Mouse (Mus musculus) limb, embryonic 12.5 days (tissue): Measurements from ENCODE around the gene Dis3. TPM values are rescaled to one million over a fixed set of nuclear protein-coding genes. Genes with fewer than 3 reads are reported as not detected.

Experiments used
- ATAC-seq: fragments of 200-750 bp; cut with Nextera tagmentation; 2 replicates; pipeline ENCODE4 v1.8.0; 2017; ENCODE audit warnings: low read depth, moderate TSS enrichment; ENCODE audit not compliant: insufficient number of reproducible peaks, insufficient read depth, low FRiP score, low TSS enrichment
- H3K27ac ChIP-seq: fragments of 300-500 bp; sonication (generic); 2 replicates; pipeline ENCODE4 v1.5.1; 2016; ENCODE audit warnings: mild to moderate bottlenecking, moderate library complexity
- H3K27me3 ChIP-seq: fragments of 300-500 bp; sonication (generic); 2 replicates; pipeline ENCODE4 v1.6.1; 2016; ENCODE audit warnings: mild to moderate bottlenecking, moderate library complexity
- H3K36me3 ChIP-seq: fragments of 300-500 bp; sonication (generic); 2 replicates; pipeline ENCODE4 v1.6.1; 2016; ENCODE audit warnings: mild to moderate bottlenecking, moderate library complexity
- H3K4me1 ChIP-seq: fragments of 300-500 bp; sonication (generic); replicated peaks from 2 replicates; pipeline ENCODE4 v1.6.1; 2016
- H3K4me2 ChIP-seq: fragments of 300-500 bp; sonication (generic); 2 replicates; pipeline ENCODE4 v1.6.1; 2016; ENCODE audit warnings: mild to moderate bottlenecking, moderate library complexity
- H3K4me3 ChIP-seq: fragments of 300-500 bp; sonication (generic); replicated peaks from 2 replicates; pipeline ENCODE4 v1.5.1; 2016; ENCODE audit warnings: mild to moderate bottlenecking
- H3K9ac ChIP-seq: fragments of 300-500 bp; sonication (generic); replicated peaks from 2 replicates; pipeline ENCODE4 v1.6.1; 2016; ENCODE audit warnings: mild to moderate bottlenecking, moderate library complexity
- H3K9me3 ChIP-seq: fragments of 300-500 bp; sonication (generic); 2 replicates; pipeline ENCODE4 v1.6.1; 2016; ENCODE audit warnings: mild to moderate bottlenecking, moderate library complexity
- WGBS: fragments of 180-500 bp; shearing (Covaris S2); methylation state at CpG from one replicate; pipeline ENCODE4 v1.1.7; 2016; 5-methylcytosine and 5-hydroxymethylcytosine counted together
- polyA plus RNA-seq: library from polyadenylated mRNA; unstranded; fragments of >200 nt; fragmentation: Nextera tagmentation; extraction: Ambion mirVana; gene quantifications from 2 replicates; pipeline ENCODE4 v1.2.1, GENCODE M21; 2016

The Dis3 gene
- polyA plus RNA-seq: 45.9 and 51.5 TPM in 2 replicates

DNA sequence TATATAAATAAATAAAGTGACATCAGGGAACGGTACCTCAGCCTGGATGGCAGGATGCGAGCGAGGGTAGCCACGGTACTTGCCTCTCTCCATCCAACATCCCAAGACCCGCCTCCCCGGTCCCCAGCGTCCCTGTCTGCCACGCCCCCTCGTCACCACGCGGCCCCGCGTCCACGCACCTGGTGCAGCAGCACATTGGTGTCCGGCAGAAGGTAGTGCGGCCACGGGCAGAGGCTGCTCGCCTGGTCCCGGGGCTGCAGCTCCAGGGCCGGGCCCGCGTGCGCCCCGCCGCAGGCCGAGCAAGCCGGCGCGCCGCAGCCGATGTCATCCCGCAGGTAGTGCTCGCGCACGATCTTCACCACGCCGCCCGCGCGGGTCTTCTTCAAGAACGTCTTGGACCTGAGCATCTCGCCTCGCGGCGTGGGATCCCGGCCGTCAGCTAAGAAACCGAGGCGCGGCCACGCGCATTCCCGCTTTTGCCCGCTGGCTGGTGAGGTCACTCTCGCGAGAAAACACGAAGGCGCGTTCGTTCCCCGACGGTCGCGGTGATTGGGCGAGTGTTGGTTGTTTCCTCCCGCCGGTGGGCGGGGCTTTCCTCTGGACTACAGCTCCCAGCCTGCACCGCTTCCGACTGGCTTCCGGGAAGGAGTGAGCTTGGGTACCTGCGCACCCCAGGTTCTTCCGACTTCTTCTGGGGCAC is at the start of gene Dis3, which contains the start of gene Pibf1:
Gene Dis3, minus strand, starts transcription at position 504 of the 700 bp plus-strand sequence.
Gene Pibf1, plus strand, starts transcription at position 158 of the 700 bp plus-strand sequence.
- Histone ChIP-seq H3K4me3 (peak within 1 kb of the TSS; percentile 92), H3K27me3 (no peaks in the 10 kb centered on the region), H3K9ac (peak within 1 kb of the TSS; percentile 86), H3K4me2 (peak within 1 kb of the TSS; percentile 79), H3K36me3 (peaks cover 60% of the 10 kb centered on the region), H3K27ac (peak within 1 kb of the TSS; percentile 85), H3K4me1 (peaks cover 8% of the 10 kb centered on the region), H3K9me3 (no peaks in the 10 kb centered on the region)
- ATAC-seq: peak; percentile 99
- under 1% methylated on average over 73 of the region's 73 CpGs for WGBS

DNA sequence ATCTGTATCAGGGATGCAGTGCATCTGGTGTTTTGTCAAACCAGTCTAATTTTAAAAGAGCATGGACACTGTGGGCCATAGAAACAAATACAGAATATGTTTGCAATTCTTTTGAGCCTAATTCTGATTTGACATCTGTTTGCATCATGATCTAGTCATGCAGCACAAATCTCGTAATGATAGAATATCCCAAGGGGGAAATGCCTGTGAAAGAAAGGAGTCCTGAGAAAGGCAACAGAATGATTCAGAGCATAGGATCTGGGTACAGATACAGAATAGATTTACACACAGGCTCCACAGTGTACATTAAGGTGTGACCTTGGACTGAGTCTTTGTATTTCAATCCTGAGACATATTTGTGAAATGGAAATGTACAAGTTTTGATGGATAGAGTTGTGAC is 47.3 kb upstream of the Dis3 start:
- H3K36me3 ChIP-seq: peaks cover 18% of the 10 kb centered on the region; the same call in 1 of the 2 replicates
- no peak for ATAC-seq
- no peak overlapping the region for H3K27ac ChIP-seq
- WGBS: 88% methylated on average over 1 of the region's 1 CpGs
- H3K9me3 ChIP-seq: no peaks in the 10 kb centered on the region
- no peak overlapping the region for H3K4me3 ChIP-seq
- no peak overlapping the region for H3K9ac ChIP-seq
- H3K4me1 ChIP-seq: no peaks in the 10 kb centered on the region
- no peaks in the 10 kb centered on the region for H3K27me3 ChIP-seq
- H3K4me2 ChIP-seq: no peak overlapping the region

DNA sequence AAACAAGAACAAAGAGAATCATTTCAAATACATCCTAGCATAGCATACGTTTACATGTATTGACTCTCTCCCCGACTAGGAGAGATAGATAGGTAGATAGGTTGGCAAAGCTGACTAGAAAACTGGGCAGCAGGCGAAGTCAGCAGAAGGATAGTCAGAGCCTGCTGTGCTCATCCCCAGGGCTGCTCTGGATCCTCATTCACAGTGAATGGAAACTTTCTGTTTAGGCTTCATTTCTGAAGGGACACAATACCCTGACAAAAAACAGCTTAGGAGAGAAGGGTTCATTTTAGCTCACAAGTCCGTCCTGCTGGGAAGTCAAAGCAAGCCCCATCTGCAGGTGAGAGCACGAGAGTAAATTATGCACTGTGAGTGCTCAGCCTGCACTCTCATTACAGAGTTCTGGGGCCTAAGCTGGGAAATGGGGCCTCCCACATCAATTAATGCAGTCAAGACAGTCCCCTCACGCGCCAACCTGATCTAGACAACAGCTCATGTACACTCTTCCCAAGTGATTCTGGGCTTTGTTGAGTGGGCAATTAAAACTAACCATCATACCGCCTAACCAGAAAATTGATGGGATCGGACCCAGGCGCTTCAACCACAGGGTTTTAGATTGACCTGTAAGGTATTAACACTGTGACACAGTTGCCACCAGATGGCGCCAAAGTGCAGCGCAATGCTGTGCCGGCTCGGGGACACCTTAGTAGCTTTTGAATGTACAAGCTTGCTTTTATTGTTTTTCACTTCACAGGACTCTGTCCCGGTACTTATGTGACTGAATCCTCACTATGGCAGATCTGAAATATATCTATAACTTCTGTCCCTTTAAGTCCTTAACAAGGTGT is 42.4 kb upstream of the Dis3 start:
- Histone ChIP-seq H3K36me3 (peaks cover 15% of the 10 kb centered on the region; the same call in 1 of the 2 replicates), H3K27ac (no peak overlapping the region), H3K9me3 (no peaks in the 10 kb centered on the region), H3K9ac (no peak overlapping the region), H3K4me1 (no peaks in the 10 kb centered on the region), H3K27me3 (no peaks in the 10 kb centered on the region), H3K4me3 (no peak overlapping the region), H3K4me2 (no peak overlapping the region)
- 27% methylated on average over 15 of the region's 15 CpGs for WGBS
- ATAC-seq: peak; percentile 75; the same call in 1 of the 2 replicates

DNA sequence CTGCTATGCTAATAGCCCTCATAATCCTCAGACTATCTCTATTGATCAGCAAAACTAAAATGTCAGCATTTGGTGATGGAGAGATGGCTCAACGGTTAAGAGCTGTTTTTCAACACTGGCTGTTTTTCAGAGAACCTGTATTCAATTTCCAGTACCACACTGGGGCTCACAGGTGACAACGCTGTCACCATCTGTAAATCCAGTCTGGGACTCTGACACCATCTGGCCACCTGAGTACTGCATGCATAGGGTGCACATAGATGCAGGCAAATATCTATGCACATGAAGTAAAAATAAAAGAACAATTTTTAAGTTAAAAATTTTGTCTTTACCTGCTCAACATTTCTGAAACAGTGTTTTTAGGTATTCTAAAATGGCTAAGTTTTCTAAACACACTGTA is 40.5 kb upstream of the Dis3 start:
- Histone ChIP-seq H3K4me2 (no peak overlapping the region), H3K9me3 (no peaks in the 10 kb centered on the region), H3K9ac (no peak overlapping the region), H3K4me3 (no peak overlapping the region), H3K4me1 (no peaks in the 10 kb centered on the region), H3K36me3 (peaks cover 29% of the 10 kb centered on the region), H3K27ac (no peak overlapping the region), H3K27me3 (no peaks in the 10 kb centered on the region)
- ATAC-seq: no peak
- WGBS: 94% methylated on average over 2 of the region's 2 CpGs

- Histone ChIP-seq H3K9ac (no peak overlapping the region), H3K27ac (no peak overlapping the region), H3K27me3 (no peaks in the 10 kb centered on the region), H3K9me3 (no peaks in the 10 kb centered on the region), H3K4me2 (no peak overlapping the region), H3K36me3 (peaks cover 28% of the 10 kb centered on the region), H3K4me3 (no peak overlapping the region), H3K4me1 (no peaks in the 10 kb centered on the region)
- ATAC-seq: no peak
- WGBS: 86% methylated on average over 16 of the region's 16 CpGs
Observed at GRCm38 (mm10) chr14:99136297-99136696, 36.7 kb upstream of the Dis3 start.

DNA sequence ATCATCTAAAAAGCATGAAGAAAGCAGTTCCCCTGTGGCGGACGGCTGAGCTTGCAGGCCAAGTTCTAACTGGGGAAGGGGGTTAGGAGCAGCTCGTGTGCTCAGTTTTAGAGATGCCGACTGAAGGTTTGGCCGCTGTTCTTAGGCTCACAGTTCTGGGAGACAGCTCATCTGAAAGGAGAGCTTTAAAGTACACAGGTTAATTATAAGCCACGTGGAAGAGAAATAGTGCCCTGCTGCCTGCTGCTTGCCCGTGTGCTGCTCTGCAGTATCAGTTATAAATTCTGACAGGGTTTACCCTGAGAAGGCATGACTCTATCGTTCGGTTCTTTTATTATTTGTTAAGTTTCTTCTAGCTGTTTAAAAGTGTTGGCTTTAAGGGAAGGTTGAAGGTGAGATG is 36.2 kb upstream of the Dis3 start:
- Histone ChIP-seq H3K4me3 (no peak overlapping the region), H3K27ac (no peak overlapping the region), H3K4me2 (no peak overlapping the region), H3K4me1 (no peaks in the 10 kb centered on the region), H3K36me3 (peaks cover 32% of the 10 kb centered on the region), H3K9ac (no peak overlapping the region), H3K9me3 (no peaks in the 10 kb centered on the region), H3K27me3 (no peaks in the 10 kb centered on the region)
- 88% methylated on average over 9 of the region's 9 CpGs for WGBS
- ATAC-seq: no peak

DNA sequence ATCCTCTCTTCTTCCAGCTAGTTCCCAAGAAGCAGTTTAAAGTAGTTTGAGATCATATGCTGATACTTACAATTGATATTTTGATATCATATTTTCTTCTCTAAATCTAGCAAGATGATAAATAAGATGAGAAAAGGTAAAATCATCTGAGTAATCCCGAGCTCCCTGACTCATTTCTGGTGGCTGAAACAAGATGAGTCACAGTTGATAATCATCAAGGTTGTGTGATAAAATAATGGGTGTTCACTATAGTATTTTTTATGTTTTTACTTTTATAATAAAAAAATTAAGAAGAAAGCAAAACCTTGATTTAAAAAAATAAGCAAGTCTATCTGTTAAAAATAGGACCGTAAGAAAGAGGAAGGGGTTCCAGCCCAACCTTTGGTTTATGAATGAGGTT is 34.5 kb upstream of the Dis3 start:
- H3K4me2 ChIP-seq: no peak overlapping the region
- no peaks in the 10 kb centered on the region for H3K27me3 ChIP-seq
- 96% methylated on average over 2 of the region's 2 CpGs for WGBS
- no peaks in the 10 kb centered on the region for H3K9me3 ChIP-seq
- H3K4me1 ChIP-seq: no peaks in the 10 kb centered on the region
- no peak for ATAC-seq
- H3K27ac ChIP-seq: no peak overlapping the region
- peaks cover 29% of the 10 kb centered on the region for H3K36me3 ChIP-seq
- H3K9ac ChIP-seq: no peak overlapping the region
- no peak overlapping the region for H3K4me3 ChIP-seq

- Histone ChIP-seq H3K4me2 (no peak overlapping the region), H3K27me3 (no peaks in the 10 kb centered on the region), H3K36me3 (peaks cover 10% of the 10 kb centered on the region), H3K9ac (no peak overlapping the region), H3K4me3 (no peak overlapping the region), H3K4me1 (no peaks in the 10 kb centered on the region), H3K9me3 (no peaks in the 10 kb centered on the region), H3K27ac (no peak overlapping the region)
- ATAC-seq: no peak
- WGBS: 88% methylated on average over 2 of the region's 2 CpGs
Observed at GRCm38 (mm10) chr14:99129050-99129449, 29.5 kb upstream of the Dis3 start.

- Histone ChIP-seq H3K4me2 (no peak overlapping the region), H3K9me3 (no peaks in the 10 kb centered on the region), H3K27ac (no peak overlapping the region), H3K36me3 (peaks cover 10% of the 10 kb centered on the region), H3K9ac (no peak overlapping the region), H3K4me1 (no peaks in the 10 kb centered on the region), H3K27me3 (no peaks in the 10 kb centered on the region), H3K4me3 (no peak overlapping the region)
- 77% methylated on average over 1 of the region's 1 CpGs for WGBS
- no peak for ATAC-seq
Observed at GRCm38 (mm10) chr14:99127509-99127908, 27.9 kb upstream of the Dis3 start.

- no peak overlapping the region for H3K4me2 ChIP-seq
- no peak overlapping the region for H3K27ac ChIP-seq
- 94% methylated on average over 4 of the region's 4 CpGs for WGBS
- no peak overlapping the region for H3K4me3 ChIP-seq
- peaks cover 16% of the 10 kb centered on the region for H3K36me3 ChIP-seq
- no peaks in the 10 kb centered on the region for H3K9me3 ChIP-seq
- H3K4me1 ChIP-seq: no peaks in the 10 kb centered on the region
- ATAC-seq: no peak
- no peaks in the 10 kb centered on the region for H3K27me3 ChIP-seq
- H3K9ac ChIP-seq: no peak overlapping the region
Observed at GRCm38 (mm10) chr14:99126713-99127112, 27.1 kb upstream of the Dis3 start.

GRCm38 (mm10) chr14:99124076-99124475 is 24.5 kb upstream of the Dis3 start:
- Histone ChIP-seq H3K9ac (no peak overlapping the region), H3K27me3 (no peaks in the 10 kb centered on the region), H3K36me3 (peaks cover 14% of the 10 kb centered on the region; the same call in 1 of the 2 replicates), H3K9me3 (no peaks in the 10 kb centered on the region), H3K4me2 (no peak overlapping the region), H3K4me3 (no peak overlapping the region), H3K4me1 (no peaks in the 10 kb centered on the region), H3K27ac (no peak overlapping the region)
- no peak for ATAC-seq
- 89% methylated on average over 4 of the region's 4 CpGs for WGBS
